Mouse (Mus musculus): ENCODE measurements around the gene Nexn. TPM values are rescaled to one million over a fixed set of nuclear protein-coding genes. Genes with fewer than 3 reads are reported as not detected.

Gene Nexn
- total RNA-seq, 1 experiment, result 3.1 TPM

- H3K36me3 ChIP-seq (ENCODE audit: control insufficient read depth, insufficient read depth, low read length, poor library complexity, severe bottlenecking), result peaks cover 39% of the 10 kb centered on the region
- in situ Hi-C loops (cut with MboI; ENCODE audit: low sequenced_read_pairs in 2 of 2, unreplicated experiment in 2 of 2), result no loop called here
- H3K9ac ChIP-seq (ENCODE audit: insufficient read depth, low read depth, low read length, poor library complexity, severe bottlenecking), result no peak overlapping the region
- no peak overlapping the region for H3K27ac ChIP-seq (ENCODE audit: insufficient read depth, low read depth, low read length, poor library complexity, severe bottlenecking)
- H3K9me3 ChIP-seq (ENCODE audit: control insufficient read depth, insufficient read depth, low read depth, low read length), result no peaks in the 10 kb centered on the region
- TF ChIP-seq HCFC1 (IDR thresholded peaks at IDR 0.05; ENCODE audit: borderline replicate concordance, insufficient read depth, low read length) (no peak), CHD2 (IDR thresholded peaks at IDR 0.05; ENCODE audit: low read depth, low read length) (no peak), ZC3H11A (IDR thresholded peaks at IDR 0.05; ENCODE audit: borderline replicate concordance, low read depth, low read length) (no peak), MAFK (IDR thresholded peaks at IDR 0.05; ENCODE audit: insufficient read depth, low read depth, low read length) (no peak), ZNF384 (IDR thresholded peaks at IDR 0.05; ENCODE audit: low read depth, low read length) (no peak)
- H3K4me1 ChIP-seq (ENCODE audit: control insufficient read depth in 2 of 2, insufficient read depth in 2 of 2, low read length in 2 of 2, poor library complexity in 1 of 2), result 0 out of 4 replicates have a peak, but pooled peaks cover 0 to 2% of the 10 kb centered on the region in 2 experiments
- H3K4me3 ChIP-seq (ENCODE audit: insufficient read depth in 1 of 2, low read depth in 1 of 2, low read length in 2 of 2, poor library complexity in 1 of 2, severe bottlenecking in 1 of 2), result no peak overlapping the region
- DNase-seq (ENCODE audit: low read depth, low spot score), result no peak
These were observed 40.2 kb downstream of the Nexn start for GRCm38 (mm10) chr3:152225906-152226305.

- in situ Hi-C loops (cut with MboI; ENCODE audit: low sequenced_read_pairs in 2 of 2, unreplicated experiment in 2 of 2), result no loop called here
- TF ChIP-seq HCFC1 (IDR thresholded peaks at IDR 0.05; ENCODE audit: borderline replicate concordance, insufficient read depth, low read length), result no peak
- no peak for TF ChIP-seq MAFK (IDR thresholded peaks at IDR 0.05; ENCODE audit: insufficient read depth, low read depth, low read length)
- TF ChIP-seq ZC3H11A (IDR thresholded peaks at IDR 0.05; ENCODE audit: borderline replicate concordance, low read depth, low read length), result no peak
- no peak for TF ChIP-seq ZNF384 (IDR thresholded peaks at IDR 0.05; ENCODE audit: low read depth, low read length)
- Histone ChIP-seq H3K36me3 (ENCODE audit: control insufficient read depth, insufficient read depth, low read length, poor library complexity, severe bottlenecking) (peaks cover 39% of the 10 kb centered on the region), H3K9me3 (ENCODE audit: control insufficient read depth, insufficient read depth, low read depth, low read length) (no peaks in the 10 kb centered on the region), H3K9ac (ENCODE audit: insufficient read depth, low read depth, low read length, poor library complexity, severe bottlenecking) (no peak overlapping the region; the same call in 1 of the 2 replicates), H3K4me3 (ENCODE audit: insufficient read depth in 1 of 2, low read depth in 1 of 2, low read length in 2 of 2, poor library complexity in 1 of 2, severe bottlenecking in 1 of 2) (no peak overlapping the region), H3K27ac (ENCODE audit: insufficient read depth, low read depth, low read length, poor library complexity, severe bottlenecking) (no peak overlapping the region), H3K4me1 (ENCODE audit: control insufficient read depth in 2 of 2, insufficient read depth in 2 of 2, low read length in 2 of 2, poor library complexity in 1 of 2) (0 out of 4 replicates have a peak, but pooled peaks cover 0 to 2% of the 10 kb centered on the region in 2 experiments)
- no peak for DNase-seq (ENCODE audit: low read depth, low spot score)
These were observed 41.2 kb downstream of the Nexn start for GRCm38 (mm10) chr3:152224918-152225317.

- H3K9ac ChIP-seq (ENCODE audit: insufficient read depth, low read depth, low read length, poor library complexity, severe bottlenecking), result no peak overlapping the region
- TF ChIP-seq MAFK (IDR thresholded peaks at IDR 0.05; ENCODE audit: insufficient read depth, low read depth, low read length) (no peak), ZC3H11A (IDR thresholded peaks at IDR 0.05; ENCODE audit: borderline replicate concordance, low read depth, low read length) (no peak), HCFC1 (IDR thresholded peaks at IDR 0.05; ENCODE audit: borderline replicate concordance, insufficient read depth, low read length) (no peak), CHD2 (IDR thresholded peaks at IDR 0.05; ENCODE audit: low read depth, low read length) (no peak), ZNF384 (IDR thresholded peaks at IDR 0.05; ENCODE audit: low read depth, low read length) (no peak)
- no peak for DNase-seq (ENCODE audit: low read depth, low spot score)
- peaks cover 5 to 6% of the 10 kb centered on the region in 2 experiments; a peak in 3 of 4 replicates for H3K4me1 ChIP-seq (ENCODE audit: control insufficient read depth in 2 of 2, insufficient read depth in 2 of 2, low read length in 2 of 2, poor library complexity in 1 of 2)
- H3K27ac ChIP-seq (ENCODE audit: insufficient read depth, low read depth, low read length, poor library complexity, severe bottlenecking), result no peak overlapping the region
- H3K36me3 ChIP-seq (ENCODE audit: control insufficient read depth, insufficient read depth, low read length, poor library complexity, severe bottlenecking), result peaks cover 10% of the 10 kb centered on the region
- H3K4me3 ChIP-seq (ENCODE audit: insufficient read depth in 1 of 2, low read depth in 1 of 2, low read length in 2 of 2, poor library complexity in 1 of 2, severe bottlenecking in 1 of 2), result peak overlapping the region in 1 of 2 experiments; percentile 2; a peak in 1 of 4 replicates
- H3K9me3 ChIP-seq (ENCODE audit: control insufficient read depth, insufficient read depth, low read depth, low read length), result no peaks in the 10 kb centered on the region
- in situ Hi-C loops (cut with MboI; ENCODE audit: low sequenced_read_pairs in 2 of 2, unreplicated experiment in 2 of 2), result no loop called here
These were observed 52.7 kb downstream of the Nexn start for GRCm38 (mm10) chr3:152213416-152213815.

GRCm38 (mm10) chr3:152211731-152212279, 54.3 kb downstream of the Nexn start:
- Histone ChIP-seq H3K27ac (ENCODE audit: insufficient read depth, low read depth, low read length, poor library complexity, severe bottlenecking) (no peak overlapping the region), H3K9me3 (ENCODE audit: control insufficient read depth, insufficient read depth, low read depth, low read length) (no peaks in the 10 kb centered on the region), H3K9ac (ENCODE audit: insufficient read depth, low read depth, low read length, poor library complexity, severe bottlenecking) (peak overlapping the region; percentile 100), H3K4me3 (ENCODE audit: insufficient read depth in 1 of 2, low read depth in 1 of 2, low read length in 2 of 2, poor library complexity in 1 of 2, severe bottlenecking in 1 of 2) (peak overlapping the region; percentile 74 to 96), H3K36me3 (ENCODE audit: control insufficient read depth, insufficient read depth, low read length, poor library complexity, severe bottlenecking) (peaks cover 12% of the 10 kb centered on the region), H3K4me1 (ENCODE audit: control insufficient read depth in 2 of 2, insufficient read depth in 2 of 2, low read length in 2 of 2, poor library complexity in 1 of 2) (peaks cover 6 to 8% of the 10 kb centered on the region in 2 experiments; a peak in 3 of 4 replicates)
- no peak for DNase-seq (ENCODE audit: low read depth, low spot score)
- TF ChIP-seq ZC3H11A (IDR thresholded peaks at IDR 0.05; ENCODE audit: borderline replicate concordance, low read depth, low read length) (no peak), ZNF384 (IDR thresholded peaks at IDR 0.05; ENCODE audit: low read depth, low read length) (no peak), CHD2 (IDR thresholded peaks at IDR 0.05; ENCODE audit: low read depth, low read length) (no peak), MAFK (IDR thresholded peaks at IDR 0.05; ENCODE audit: insufficient read depth, low read depth, low read length) (no peak), HCFC1 (IDR thresholded peaks at IDR 0.05; ENCODE audit: borderline replicate concordance, insufficient read depth, low read length) (no peak)
- in situ Hi-C loops (cut with MboI; ENCODE audit: low sequenced_read_pairs in 2 of 2, unreplicated experiment in 2 of 2), result no loop called here

Measured in ES-E14 (cell line).